ENCODE assay signal across 7 mouse cellular contexts in genomic region chr11:52003772-52004528, GRCm38 (mm10). TPM values are rescaled to one million over a fixed set of nuclear protein-coding genes. Genes with fewer than 3 reads are reported as not detected.
DNase-seq lines count a peak whose midpoint lies in the region; ATAC-seq and TF ChIP-seq lines count a peak whose summit lies in the region.

TSS of gene Cdkl3 (plus strand) at chr11:52004221.

- peak; percentile 72 for TF ChIP-seq POLR2A in small intestine, adult 2 months (IDR thresholded peaks at IDR 0.05; ENCODE audit: low read depth, low read length)

- H3K9ac ChIP-seq in intestine, postnatal 0 days (ENCODE audit: low read depth, low read length) = peak within 1 kb of the TSS; percentile 85
- peak within 1 kb of the TSS; percentile 82 for H3K9ac ChIP-seq in midbrain, embryonic 12.5 days (replicated peaks)

- peak; percentile 87 for ATAC-seq in intestine, postnatal 0 days
- ATAC-seq in midbrain, embryonic 12.5 days (ENCODE audit: low FRiP score, low read depth) = peak; percentile 89

- H3K36me3 ChIP-seq in intestine, postnatal 0 days (ENCODE audit: control insufficient read depth, insufficient read depth) = no peaks in the 10 kb centered on the region
- 0 out of 2 replicates have a peak, but pooled peaks cover 4% of the 10 kb centered on the region for H3K36me3 ChIP-seq in midbrain, embryonic 12.5 days
- H3K36me3 ChIP-seq in small intestine, adult 2 months (ENCODE audit: control insufficient read depth, insufficient read depth, low read length) = no peaks in the 10 kb centered on the region

- no peak for TF ChIP-seq CTCF in intestine, postnatal 0 days (IDR thresholded peaks at IDR 0.05; ENCODE audit: low read depth)
- no peak for TF ChIP-seq CTCF in small intestine, adult 2 months (IDR thresholded peaks at IDR 0.05; ENCODE audit: extremely low read depth, insufficient read length, insufficient replicate concordance, low read depth, low read length)

- WGBS in intestine, postnatal 0 days = under 1% methylated on average over 51 of the region's 51 CpGs
- under 1% methylated on average over 51 of the region's 51 CpGs for WGBS in midbrain, embryonic 12.5 days
- under 1% methylated on average over 51 of the region's 51 CpGs for WGBS in small intestine, adult 2 months

- H3K4me2 ChIP-seq in intestine, postnatal 0 days (replicated peaks; ENCODE audit: low read depth) = peak within 1 kb of the TSS; percentile 77
- peak within 1 kb of the TSS; percentile 67 for H3K4me2 ChIP-seq in midbrain, embryonic 12.5 days (replicated peaks)

- no peaks in the 10 kb centered on the region for H3K9me3 ChIP-seq in intestine, postnatal 0 days (ENCODE audit: control insufficient read depth)
- H3K9me3 ChIP-seq in midbrain, embryonic 12.5 days = no peaks in the 10 kb centered on the region

- peak; percentile 96 for DNase-seq in adrenal gland, adult 8-10 months
- DNase-seq in embryo, embryonic 9.5 days (ENCODE audit: extremely low spot score) = peak; percentile 91
- DNase-seq in gastrocnemius, postnatal 4 days (ENCODE audit: low spot score in 2 of 2) = peak; percentile 86 to 93
- peak; percentile 92 for DNase-seq in left cerebral cortex, postnatal 4 days

- no peaks in the 10 kb centered on the region for H3K27me3 ChIP-seq in intestine, postnatal 0 days (replicated peaks; ENCODE audit: control insufficient read depth, insufficient read depth, low read length)
- H3K27me3 ChIP-seq in midbrain, embryonic 12.5 days = no peaks in the 10 kb centered on the region
- H3K27me3 ChIP-seq in small intestine, adult 2 months (ENCODE audit: control insufficient read depth, insufficient read depth, low read length) = no peaks in the 10 kb centered on the region

- H3K4me1 ChIP-seq in intestine, postnatal 0 days (replicated peaks; ENCODE audit: control insufficient read depth, insufficient read depth, low read length) = no peaks in the 10 kb centered on the region
- H3K4me1 ChIP-seq in midbrain, embryonic 12.5 days = peaks cover 28% of the 10 kb centered on the region
- H3K4me1 ChIP-seq in small intestine, adult 2 months (ENCODE audit: control insufficient read depth, insufficient read depth, insufficient read length, low read length) = peaks cover 2% of the 10 kb centered on the region; the same call in 1 of the 2 replicates

- peak within 1 kb of the TSS; percentile 93 for H3K27ac ChIP-seq in intestine, postnatal 0 days (ENCODE audit: low read depth, low read length)
- H3K27ac ChIP-seq in midbrain, embryonic 12.5 days (replicated peaks) = peak within 1 kb of the TSS; percentile 89
- peak within 1 kb of the TSS; percentile 98 for H3K27ac ChIP-seq in small intestine, adult 2 months (ENCODE audit: insufficient read depth, low read depth, low read length)

- intact Hi-C loops in left cerebral cortex, postnatal 4 days (cut with DNase I) = no loop called here

- peak within 1 kb of the TSS; percentile 81 for H3K4me3 ChIP-seq in intestine, postnatal 0 days (ENCODE audit: low read depth, low read length)
- H3K4me3 ChIP-seq in midbrain, embryonic 12.5 days = peak within 1 kb of the TSS; percentile 83
- H3K4me3 ChIP-seq in small intestine, adult 2 months (ENCODE audit: low read depth, low read length) = peak within 1 kb of the TSS; percentile 100

RNA-seq across cellular contexts. Expression of gene Cdkl3, which starts in this region (rescaled TPM):
- total RNA-seq in adrenal gland, adult 8-10 months (2022) = 1 to 10 TPM; 3.0 to 5.5 (median 4.2) TPM
- 10 to 100 TPM; 11.1 to 14.0 TPM for total RNA-seq in gastrocnemius, postnatal 4 days (2021)
- 4.6 and 5.0 TPM in 2 replicates for polyA plus RNA-seq in intestine, postnatal 0 days (2015; fragmentation: Nextera tagmentation; extraction: Ambion mirVana)
- total RNA-seq in left cerebral cortex, postnatal 4 days (2021) = 10 to 100 TPM; 32.4 to 32.6 TPM
- polyA plus RNA-seq in midbrain, embryonic 12.5 days (2016; fragmentation: Nextera tagmentation; extraction: Ambion mirVana) = 17.2 and 17.9 TPM in 2 replicates
- 0.09 and 0.24 TPM in 2 replicates for polyA plus RNA-seq in small intestine, adult 2 months (2012; rRNA removed)

Comparison
In these comparisons a context has a peak if more than half of its experiments do, and no peak if none do; other contexts are left out.
1. Peak in every context shown above with its lines: DNase-seq, ATAC-seq, H3K4me3 ChIP-seq and H3K27ac ChIP-seq.